Mouse (Mus musculus) fat pad, adult 2 months (tissue): ENCODE measurements around the gene Enpep.

ENCODE experiments used
- DNase-seq: peaks from one replicate; pipeline ENCODE4 v3.0.0-alpha.2; 2011; ENCODE audit warnings: low read depth, low spot score; ENCODE audit errors: extremely low read depth

Gene Enpep

DNA sequence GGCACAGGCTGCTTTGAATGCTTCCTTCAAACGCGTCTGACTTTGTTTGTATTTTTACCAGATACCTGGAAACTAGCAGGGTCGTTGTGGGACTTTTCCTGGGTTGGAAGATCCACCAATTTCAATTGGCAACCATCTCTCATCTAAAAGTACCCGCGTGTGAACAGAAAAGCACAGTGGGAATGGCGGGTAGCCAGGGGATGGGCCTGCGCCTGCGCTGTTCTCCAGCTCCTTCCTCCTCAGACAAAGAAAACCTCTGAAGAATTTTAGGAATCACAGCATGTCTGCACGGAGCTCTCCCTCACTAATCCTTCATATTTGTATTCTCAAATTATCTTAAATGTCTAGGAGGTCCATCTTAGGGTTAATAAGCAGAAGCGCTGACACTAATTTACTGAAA lies 78.3 kb downstream of the Enpep start:
- no peak for DNase-seq

DNA sequence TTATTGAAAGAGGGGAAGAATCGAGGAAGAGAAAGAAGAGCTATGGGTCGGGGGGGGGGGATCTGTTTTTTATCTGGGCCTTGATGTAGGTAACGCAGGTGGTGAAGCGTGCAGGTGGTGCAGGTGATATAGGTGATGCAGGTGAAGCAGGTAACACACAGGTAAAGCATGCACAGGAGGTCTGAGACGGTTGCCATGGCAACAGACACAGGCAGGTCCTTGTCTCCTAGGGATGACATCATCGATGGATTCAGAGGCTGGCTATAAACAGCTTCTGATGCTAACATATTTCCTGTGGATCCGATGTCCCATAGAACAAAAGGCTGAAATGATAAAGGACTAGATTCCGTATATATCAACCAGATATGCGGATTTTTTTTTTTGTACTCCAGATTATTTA lies 81.5 kb downstream of the Enpep start:
- no peak for DNase-seq

DNA sequence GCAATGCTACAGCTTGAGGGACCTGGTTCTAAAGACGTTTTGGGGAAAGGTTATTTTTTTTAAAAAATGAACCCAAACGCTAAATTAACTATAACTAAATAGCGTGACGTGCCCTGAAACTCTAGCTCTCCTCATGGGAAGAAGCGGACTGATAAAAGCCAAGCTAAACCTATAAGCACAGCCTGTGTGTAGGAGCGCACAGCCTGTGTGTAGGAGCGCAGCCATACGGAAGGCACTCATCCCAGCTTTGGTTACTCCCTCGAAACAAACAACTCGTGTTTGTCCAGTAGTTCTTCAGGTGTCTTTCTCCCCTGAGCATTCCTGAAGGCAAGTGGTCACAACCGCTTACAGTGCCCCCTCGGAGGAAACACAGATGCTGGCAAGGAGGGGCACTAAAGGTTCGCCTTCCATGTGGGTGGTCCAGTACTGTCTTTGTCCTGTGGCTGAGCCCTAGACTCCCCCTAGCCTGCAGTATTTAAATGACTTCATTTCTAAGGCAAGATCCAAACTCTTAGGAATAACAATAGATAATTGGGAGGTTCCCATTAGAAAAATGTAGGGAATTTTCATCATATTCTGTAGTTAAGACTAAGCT lies 93.8 kb downstream of the Enpep start:
- no peak for DNase-seq

GRCm38 (mm10) chr3:129238010-129238409 lies 94.5 kb downstream of the Enpep start:
- no peak for DNase-seq

- no peak for DNase-seq
These were observed 105.2 kb downstream of the Enpep start for GRCm38 (mm10) chr3:129227331-129227730.

- DNase-seq: no peak
These were observed 105.8 kb downstream of the Enpep start for GRCm38 (mm10) chr3:129226681-129227080.

DNA sequence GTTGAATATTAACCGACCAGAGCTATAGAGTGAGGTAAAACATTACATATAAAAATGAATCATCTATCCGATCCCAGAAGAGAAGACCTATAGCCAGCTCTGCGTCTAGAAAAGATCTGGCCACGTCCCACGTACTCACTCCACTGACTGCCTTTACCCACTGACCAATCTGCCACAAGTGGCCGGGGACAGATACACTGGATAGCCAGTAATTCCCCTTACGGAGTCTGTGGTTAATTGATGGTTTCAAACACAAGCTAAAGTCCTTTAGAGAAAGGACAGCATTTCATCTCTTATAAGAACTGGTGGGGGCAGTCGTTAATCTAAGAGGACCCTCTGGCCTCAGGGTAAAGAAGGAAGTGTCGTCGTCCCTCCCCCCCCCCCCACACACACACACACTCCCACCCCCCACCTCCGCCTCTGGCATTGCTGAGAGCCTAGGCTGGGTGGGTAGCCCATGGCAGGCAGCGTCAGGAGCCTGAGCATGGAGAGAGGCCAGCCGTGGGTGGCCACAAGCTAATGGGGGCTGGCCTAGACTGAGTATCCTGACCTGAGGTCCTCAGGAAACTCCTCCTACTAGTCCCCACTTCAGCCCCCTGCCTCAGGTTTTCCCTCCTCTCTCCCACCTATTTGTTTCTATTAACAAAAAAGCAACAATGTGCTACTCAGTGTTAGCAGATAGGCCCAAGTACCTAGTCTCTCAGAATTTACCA lies 106.8 kb downstream of the Enpep start:
- DNase-seq: no peak

- no peak for DNase-seq
These were observed 107.5 kb downstream of the Enpep start for GRCm38 (mm10) chr3:129224806-129225576.

GRCm38 (mm10) chr3:129223964-129224805 lies 108.3 kb downstream of the Enpep start:
- no peak for DNase-seq

DNA sequence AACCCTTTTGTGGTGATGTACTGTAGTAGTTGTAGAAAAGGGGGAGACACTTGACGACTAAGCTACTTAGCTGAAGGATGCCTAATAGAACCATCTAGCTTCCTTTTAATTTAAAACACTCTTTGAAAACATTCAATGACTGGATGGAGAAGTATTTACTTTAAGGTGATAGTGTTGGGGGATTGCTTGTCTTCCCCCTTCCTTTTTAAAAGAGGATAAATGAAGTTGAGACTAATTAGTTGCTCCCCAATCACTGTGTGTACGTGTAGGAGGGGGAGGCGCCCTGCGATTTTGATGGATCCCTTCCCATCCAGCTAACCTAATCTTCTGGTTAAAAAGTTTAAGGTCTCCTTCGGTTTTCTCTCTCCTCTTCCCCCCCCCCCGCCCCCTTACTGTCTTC lies 109.1 kb downstream of the Enpep start:
- no peak for DNase-seq

- DNase-seq: no peak
These were observed 109.9 kb downstream of the Enpep start for GRCm38 (mm10) chr3:129222448-129223290.

DNA sequence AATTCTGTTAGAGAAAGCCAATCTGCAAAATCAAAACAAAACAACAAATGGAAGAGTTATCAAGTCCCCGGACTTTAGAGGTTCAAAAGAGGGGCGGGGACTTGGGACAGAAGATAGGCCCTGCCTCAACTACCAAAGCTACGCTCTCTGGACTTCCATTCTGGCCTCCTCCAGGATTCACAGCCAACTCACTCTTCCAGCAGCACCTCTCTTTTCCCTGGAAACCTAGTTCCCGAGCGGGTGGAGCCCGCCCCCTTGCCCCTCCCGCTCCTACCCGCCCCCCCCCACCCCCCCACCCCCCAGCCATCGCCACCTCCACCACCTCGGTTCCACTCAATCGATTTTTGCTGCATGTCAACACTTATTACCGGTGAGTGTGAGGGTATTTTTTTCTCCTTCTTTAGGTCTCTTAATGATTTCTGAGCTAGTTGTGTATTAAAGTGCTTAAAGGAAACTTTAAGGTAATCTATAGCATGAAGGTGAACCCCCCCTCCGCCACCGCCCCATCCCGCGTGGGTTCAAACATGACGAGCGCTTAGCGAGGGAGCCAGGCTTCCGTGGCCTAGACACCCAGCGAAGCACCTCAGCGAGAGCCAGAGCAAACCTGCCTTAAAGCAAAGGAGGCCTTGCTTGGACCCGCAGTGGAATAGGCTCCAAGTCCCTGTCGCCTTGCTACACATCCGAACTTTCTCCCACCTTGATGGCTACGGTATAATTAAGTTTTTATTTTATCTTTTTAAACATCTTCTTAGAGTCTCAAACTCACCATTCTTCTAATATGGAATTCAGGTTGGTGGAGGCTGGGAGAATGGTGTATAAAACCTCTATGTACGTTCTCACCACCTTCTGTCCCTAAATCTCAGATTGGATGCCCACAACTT lies 110.9 kb downstream of the Enpep start:
- no peak for DNase-seq

DNA sequence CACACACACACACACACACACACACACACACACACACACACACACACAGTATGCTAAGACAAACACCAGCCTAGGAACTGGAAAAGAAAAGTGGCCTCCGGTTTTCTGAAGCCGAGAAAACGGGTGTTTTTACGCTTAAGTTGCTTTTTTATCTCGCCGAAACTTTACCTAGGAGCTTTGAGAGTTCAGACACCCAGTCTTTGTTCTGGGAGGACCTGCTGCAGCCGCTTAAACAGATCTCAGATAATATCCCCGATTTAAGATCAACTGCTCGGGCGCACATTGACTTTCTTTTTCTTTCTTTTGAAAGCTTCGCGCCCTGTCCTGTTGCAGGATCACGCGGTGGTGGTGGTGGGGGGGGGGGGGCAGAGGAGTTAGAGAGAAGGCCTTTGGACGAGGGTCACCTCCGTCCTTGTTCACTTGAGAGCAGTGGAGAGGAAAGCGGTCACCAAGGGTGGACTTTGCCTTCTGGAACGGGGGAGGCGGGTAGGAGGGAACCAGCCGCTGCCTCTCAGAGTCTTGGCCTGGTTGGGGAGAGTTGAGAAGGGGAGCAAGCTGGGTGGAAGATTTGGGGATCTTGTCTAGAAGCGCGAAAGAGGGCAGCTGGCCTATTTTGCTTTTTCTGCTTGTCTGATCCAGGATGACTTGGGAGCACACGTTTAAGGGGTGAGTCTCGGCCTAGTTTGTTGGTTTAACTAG lies 111.7 kb downstream of the Enpep start:
- DNase-seq: no peak

GRCm38 (mm10) chr3:129220086-129220670 lies 112.3 kb downstream of the Enpep start:
- DNase-seq: no peak
